Mouse (Mus musculus): Measurements from ENCODE around the gene Vps4b.
A peak's percentile ranks its signal among the peaks of the same experiment; 100 is the strongest.

- TF ChIP-seq CTCF (IDR thresholded peaks at IDR 0.05) (peak; percentile 64), POLR2A (IDR thresholded peaks at IDR 0.05; ENCODE audit: insufficient read depth, low read depth, low read length) (no peak)
Measured at GRCm38 (mm10) chr1:106738092-106738491, 58.4 kb downstream of the Vps4b start.

Measured in heart, adult 2 months (tissue).